In genomic region chr16:25067276-25068249, GRCm38 (mm10) we compare ENCODE assay signal across 8 mouse cellular contexts.
DNase-seq lines count a peak whose midpoint lies in the region; ATAC-seq and TF ChIP-seq lines count a peak whose summit lies in the region.

No protein-coding gene starts in this region.

- WGBS in cerebellum, adult 2 months: 66% methylated on average over 8 of the region's 8 CpGs
- 60% methylated on average over 8 of the region's 8 CpGs for WGBS in midbrain, postnatal 0 days
- 58% methylated on average over 8 of the region's 8 CpGs for WGBS in midbrain, embryonic 16.5 days

- no peak overlapping the region for H3K9ac ChIP-seq in midbrain, postnatal 0 days (replicated peaks; ENCODE audit: low read length, poor library complexity, severe bottlenecking)
- no peak overlapping the region for H3K9ac ChIP-seq in midbrain, embryonic 16.5 days (ENCODE audit: low read depth, low read length)

- H3K4me3 ChIP-seq in cerebellum, adult 2 months (replicated peaks; ENCODE audit: insufficient read depth, low read depth, low read length): no peak overlapping the region
- H3K4me3 ChIP-seq in midbrain, postnatal 0 days (ENCODE audit: low read depth, low read length): no peak overlapping the region
- H3K4me3 ChIP-seq in midbrain, embryonic 16.5 days (ENCODE audit: low read depth, low read length): no peak overlapping the region

- peak in 1 of 2 experiments; percentile 34 for DNase-seq in cerebellum, adult 2 months
- no peak for DNase-seq in cerebellum, adult 9-10 months
- DNase-seq in midbrain, postnatal 0 days (ENCODE audit: low spot score): peak; percentile 65
- peak; percentile 44 for DNase-seq in kidney, adult 11 months
- DNase-seq in retina, embryonic 14.5 days (ENCODE audit: low spot score): peak; percentile 61
- no peak for DNase-seq in adrenal gland, adult 8-10 months

- TF ChIP-seq CTCF in cerebellum, adult 2 months (IDR thresholded peaks at IDR 0.05; ENCODE audit: borderline replicate concordance, insufficient read depth, low read depth, low read length): peak; percentile 58; the same call in 1 of the 2 replicates
- TF ChIP-seq CTCF in midbrain, postnatal 0 days (IDR thresholded peaks at IDR 0.05): peak; percentile 70

- TF ChIP-seq POLR2A in cerebellum, adult 2 months (IDR thresholded peaks at IDR 0.05; ENCODE audit: borderline replicate concordance, insufficient read depth, low read length): no peak

- H3K36me3 ChIP-seq in midbrain, postnatal 0 days (ENCODE audit: insufficient read depth, low read length): no peaks in the 10 kb centered on the region
- no peaks in the 10 kb centered on the region for H3K36me3 ChIP-seq in midbrain, embryonic 16.5 days (ENCODE audit: control insufficient read depth, insufficient read depth, low read length)

- ATAC-seq in midbrain, postnatal 0 days (ENCODE audit: low FRiP score): no peak
- no peak for ATAC-seq in midbrain, embryonic 16.5 days
- no peak for ATAC-seq in erythroblast, adult 5-6 weeks (replicated peaks; ENCODE audit: low FRiP score, poor library complexity, severe bottlenecking)

- H3K4me1 ChIP-seq in cerebellum, adult 2 months (ENCODE audit: control insufficient read depth, insufficient read depth, low read length): no peaks in the 10 kb centered on the region
- no peaks in the 10 kb centered on the region for H3K4me1 ChIP-seq in midbrain, postnatal 0 days (ENCODE audit: insufficient read depth, low read length)
- no peaks in the 10 kb centered on the region for H3K4me1 ChIP-seq in midbrain, embryonic 16.5 days (ENCODE audit: control insufficient read depth, insufficient read depth, low read length)

- no peak overlapping the region for H3K4me2 ChIP-seq in midbrain, postnatal 0 days (ENCODE audit: low read depth, low read length, poor library complexity, severe bottlenecking)
- H3K4me2 ChIP-seq in midbrain, embryonic 16.5 days (ENCODE audit: low read length): no peak overlapping the region

- no peaks in the 10 kb centered on the region for H3K27me3 ChIP-seq in cerebellum, adult 2 months (ENCODE audit: control insufficient read depth, insufficient read depth, low read length)
- H3K27me3 ChIP-seq in midbrain, postnatal 0 days (ENCODE audit: insufficient read depth, low read length): no peaks in the 10 kb centered on the region
- 0 out of 2 replicates have a peak, but pooled peaks cover 3% of the 10 kb centered on the region for H3K27me3 ChIP-seq in midbrain, embryonic 16.5 days (ENCODE audit: control insufficient read depth, insufficient read depth, low read depth, low read length)

- no peak overlapping the region for H3K27ac ChIP-seq in cerebellum, adult 2 months (ENCODE audit: insufficient read depth, low read length)
- no peak overlapping the region for H3K27ac ChIP-seq in midbrain, postnatal 0 days (ENCODE audit: low read depth, low read length)
- no peak overlapping the region for H3K27ac ChIP-seq in midbrain, embryonic 16.5 days (ENCODE audit: low read length)

- H3K9me3 ChIP-seq in midbrain, postnatal 0 days (ENCODE audit: low read length): no peaks in the 10 kb centered on the region
- H3K9me3 ChIP-seq in midbrain, embryonic 16.5 days (replicated peaks; ENCODE audit: control insufficient read depth, low read length, poor library complexity, severe bottlenecking): no peaks in the 10 kb centered on the region

Comparison
In these comparisons a context has a peak if more than half of its experiments do, and no peak if none do; other contexts are left out.
1. DNase-seq: peak in midbrain, postnatal 0 days (single experiment), kidney, adult 11 months (single experiment) and retina, embryonic 14.5 days (single experiment); none in cerebellum, adult 9-10 months (single experiment) and adrenal gland, adult 8-10 months (single experiment).